Comparison of ENCODE assay signal across 13 mouse cellular contexts in genomic region chr17:48029241-48029640, GRCm38 (mm10). TPM values are rescaled to one million over a fixed set of nuclear protein-coding genes. Genes with fewer than 3 reads are reported as not detected.
DNase-seq lines count a peak whose midpoint lies in the region; ATAC-seq and TF ChIP-seq lines count a peak whose summit lies in the region.
"Had no signal": no experiment of that assay in that cellular context is flagged by ENCODE, and none has a peak within 500 bp of the region (broad histone marks: within the 10 kb centered on the region; RNA-seq: fewer than 3 reads in every experiment).

No protein-coding gene starts in this region.

- no peak overlapping the region for H3K4me3 ChIP-seq in intestine, embryonic 15.5 days (replicated peaks)
- H3K4me3 ChIP-seq in intestine, postnatal 0 days (ENCODE audit: low read depth, low read length): no peak overlapping the region
- no peak overlapping the region; the same call in 1 of the 2 replicates for H3K4me3 ChIP-seq in forebrain, embryonic 10.5 days
- H3K4me3 ChIP-seq in limb, embryonic 13.5 days: no peak overlapping the region
- H3K4me3 ChIP-seq: gastrocnemius, adult 2 months had no signal

- no peak for ATAC-seq in intestine, embryonic 15.5 days
- ATAC-seq in intestine, postnatal 0 days: no peak
- ATAC-seq in limb, embryonic 13.5 days (ENCODE audit: low FRiP score, low read depth): no peak
- no peak for ATAC-seq in megakaryocyte, adult 5-6 weeks (ENCODE audit: poor library complexity, severe bottlenecking)

- 17% methylated on average over 12 of the region's 12 CpGs for WGBS in intestine, embryonic 15.5 days
- 30% methylated on average over 12 of the region's 12 CpGs for whole genome bisulfite sequencing in intestine, postnatal 0 days
- 31% methylated on average over 12 of the region's 12 CpGs for WGBS in forebrain, embryonic 10.5 days
- 15% methylated on average over 12 of the region's 12 CpGs for WGBS in limb, embryonic 13.5 days

- no peak overlapping the region for H3K9ac ChIP-seq in intestine, embryonic 15.5 days
- H3K9ac ChIP-seq in intestine, postnatal 0 days (ENCODE audit: low read depth, low read length): no peak overlapping the region
- H3K9ac ChIP-seq in limb, embryonic 13.5 days: no peak overlapping the region

- H3K4me1 ChIP-seq in intestine, embryonic 15.5 days (replicated peaks): peaks cover 42% of the 10 kb centered on the region
- H3K4me1 ChIP-seq in intestine, postnatal 0 days (replicated peaks; ENCODE audit: control insufficient read depth, insufficient read depth, low read length): no peaks in the 10 kb centered on the region
- peaks cover 70% of the 10 kb centered on the region for H3K4me1 ChIP-seq in forebrain, embryonic 10.5 days
- H3K4me1 ChIP-seq in limb, embryonic 13.5 days: peaks cover 65% of the 10 kb centered on the region

- H3K4me2 ChIP-seq in intestine, embryonic 15.5 days (replicated peaks): peak overlapping the region; percentile 38
- H3K4me2 ChIP-seq in intestine, postnatal 0 days (replicated peaks; ENCODE audit: low read depth): no peak overlapping the region
- H3K4me2 ChIP-seq in limb, embryonic 13.5 days (replicated peaks): peak overlapping the region; percentile 31

- H3K9me3 ChIP-seq in intestine, embryonic 15.5 days: 0 out of 2 replicates have a peak, but pooled peaks cover 3% of the 10 kb centered on the region
- no peaks in the 10 kb centered on the region for H3K9me3 ChIP-seq in intestine, postnatal 0 days (ENCODE audit: control insufficient read depth)
- no peaks in the 10 kb centered on the region; the same call in 1 of the 2 replicates for H3K9me3 ChIP-seq in forebrain, embryonic 10.5 days
- no peaks in the 10 kb centered on the region for H3K9me3 ChIP-seq in limb, embryonic 13.5 days

- no peak for TF ChIP-seq POLR2A in brain, embryonic 14.5 days (IDR thresholded peaks at IDR 0.05; ENCODE audit: borderline replicate concordance, extremely low read depth, insufficient read depth, insufficient read length, poor library complexity, severe bottlenecking)

- DNase-seq in brain, embryonic 14.5 days (ENCODE audit: low read depth): peak; percentile 94
- DNase-seq in forebrain, embryonic 10.5 days (ENCODE audit: extremely low spot score, low spot score): no peak
- no peak for DNase-seq in thymus, postnatal 14 days
- no peak for DNase-seq in layer of hippocampus, postnatal 10 days (ENCODE audit: low spot score in 2 of 2)
- DNase-seq: cerebellum, postnatal 25 days; gastrocnemius, adult 2 months; right cerebral cortex, adult 18-20 months had no signal

- H3K27me3 ChIP-seq in intestine, embryonic 15.5 days (replicated peaks): no peaks in the 10 kb centered on the region
- no peaks in the 10 kb centered on the region; the same call in 1 of the 2 replicates for H3K27me3 ChIP-seq in intestine, postnatal 0 days (replicated peaks; ENCODE audit: control insufficient read depth, insufficient read depth, low read length)
- peaks cover 83% of the 10 kb centered on the region for H3K27me3 ChIP-seq in forebrain, embryonic 10.5 days (ENCODE audit: poor library complexity, severe bottlenecking)
- peaks cover 4% of the 10 kb centered on the region; the same call in 1 of the 2 replicates for H3K27me3 ChIP-seq in limb, embryonic 13.5 days

- peak overlapping the region; percentile 52 for H3K27ac ChIP-seq in intestine, embryonic 15.5 days
- H3K27ac ChIP-seq in intestine, postnatal 0 days (ENCODE audit: low read depth, low read length): no peak overlapping the region
- H3K27ac ChIP-seq in forebrain, embryonic 10.5 days: peak overlapping the region; percentile 92
- peak overlapping the region; percentile 55; the same call in 1 of the 2 replicates for H3K27ac ChIP-seq in limb, embryonic 13.5 days
- H3K27ac ChIP-seq: gastrocnemius, adult 2 months; macrophage had no signal

- no peak for TF ChIP-seq CTCF in intestine, postnatal 0 days (IDR thresholded peaks at IDR 0.05; ENCODE audit: low read depth)
- TF ChIP-seq CTCF in brain, embryonic 14.5 days (IDR thresholded peaks at IDR 0.05; ENCODE audit: borderline replicate concordance, extremely low read depth, insufficient read depth, insufficient read length): no peak

- no peaks in the 10 kb centered on the region for H3K36me3 ChIP-seq in intestine, embryonic 15.5 days
- H3K36me3 ChIP-seq in intestine, postnatal 0 days (ENCODE audit: control insufficient read depth, insufficient read depth): no peaks in the 10 kb centered on the region
- H3K36me3 ChIP-seq in forebrain, embryonic 10.5 days (replicated peaks): no peaks in the 10 kb centered on the region
- no peaks in the 10 kb centered on the region for H3K36me3 ChIP-seq in limb, embryonic 13.5 days

RNA-seq across cellular contexts. Expression of gene 1700122O11Rik, which starts 8.9 kb away (rescaled TPM):
- not detected in 2 replicates for polyA plus RNA-seq in intestine, embryonic 15.5 days (2015; fragmentation: Nextera tagmentation; extraction: Ambion mirVana)
- not detected in 2 replicates for polyA plus RNA-seq in intestine, postnatal 0 days (2015; fragmentation: Nextera tagmentation; extraction: Ambion mirVana)
- not detected in 2 replicates for polyA plus RNA-seq in brain, embryonic 14.5 days (2012; rRNA removed)
- polyA plus RNA-seq in forebrain, embryonic 10.5 days (2016; fragmentation: Nextera tagmentation; extraction: Ambion mirVana): not detected in 2 replicates
- polyA plus RNA-seq in limb, embryonic 13.5 days (2015; fragmentation: Nextera tagmentation; extraction: Ambion mirVana): not detected in 2 replicates
- not detected for total RNA-seq in layer of hippocampus, postnatal 10 days (2021)
- total RNA-seq in megakaryocyte, adult 5-6 weeks (2015): not detected in 2 replicates
- total RNA-seq in megakaryocyte, adult 5-6 weeks (2017): not detected in 2 replicates
- total RNA-seq: gastrocnemius, adult 2 months; layer of hippocampus, postnatal 14 days had no signal
- polyA plus RNA-seq: macrophage had no signal

RNA-seq across cellular contexts. Expression of gene 1700067P10Rik, which starts 59.9 kb away (rescaled TPM):
- not detected in 2 replicates for polyA plus RNA-seq in intestine, embryonic 15.5 days (2015; fragmentation: Nextera tagmentation; extraction: Ambion mirVana)
- polyA plus RNA-seq in intestine, postnatal 0 days (2015; fragmentation: Nextera tagmentation; extraction: Ambion mirVana): not detected in 2 replicates
- polyA plus RNA-seq in brain, embryonic 14.5 days (2012; rRNA removed): not detected in 2 replicates
- polyA plus RNA-seq in forebrain, embryonic 10.5 days (2016; fragmentation: Nextera tagmentation; extraction: Ambion mirVana): not detected in 2 replicates
- not detected in 2 replicates for polyA plus RNA-seq in limb, embryonic 13.5 days (2015; fragmentation: Nextera tagmentation; extraction: Ambion mirVana)
- total RNA-seq in layer of hippocampus, postnatal 10 days (2021): not detected
- not detected in 2 replicates for total RNA-seq in megakaryocyte, adult 5-6 weeks (2015)
- total RNA-seq in megakaryocyte, adult 5-6 weeks (2017): not detected in 2 replicates
- total RNA-seq: gastrocnemius, adult 2 months; layer of hippocampus, postnatal 14 days had no signal
- polyA plus RNA-seq: macrophage had no signal
